ENCODE assay signal across 14 mouse cellular contexts in genomic region chr5:129113741-129114476, GRCm38 (mm10). TPM values are rescaled to one million over a fixed set of nuclear protein-coding genes. Genes with fewer than 3 reads are reported as not detected.
DNase-seq lines count a peak whose midpoint lies in the region; ATAC-seq and TF ChIP-seq lines count a peak whose summit lies in the region.
"Had no signal": no experiment of that assay in that cellular context is flagged by ENCODE, and none has a peak within 500 bp of the region (broad histone marks: within the 10 kb centered on the region; RNA-seq: fewer than 3 reads in every experiment).

No protein-coding gene starts in this region.

- no peak for TF ChIP-seq CTCF in cortical plate, adult 2 months (IDR thresholded peaks at IDR 0.05; ENCODE audit: extremely low read depth, insufficient read depth, low read length)
- no peak for TF ChIP-seq CTCF in layer of hippocampus, adult 2 months (conservative IDR thresholded peaks at IDR 0.05)

- no peaks in the 10 kb centered on the region for H3K27me3 ChIP-seq in hindbrain, embryonic 14.5 days (ENCODE audit: control insufficient read depth, insufficient read depth, low read length)
- H3K27me3 ChIP-seq: midbrain, embryonic 12.5 days; neural tube, embryonic 13.5 days had no signal

- no peak overlapping the region for H3K4me2 ChIP-seq in hindbrain, embryonic 14.5 days (replicated peaks)
- H3K4me2 ChIP-seq: midbrain, embryonic 12.5 days; neural tube, embryonic 13.5 days had no signal

- H3K27ac ChIP-seq in cortical plate, adult 2 months (ENCODE audit: insufficient read depth, low read length): 0 out of 2 replicates have a peak overlapping the region, but pooled peaks have one; percentile 9
- peak overlapping the region; percentile 18; the same call in 1 of the 2 replicates for H3K27ac ChIP-seq in layer of hippocampus, adult 2 months
- no peak overlapping the region for H3K27ac ChIP-seq in hindbrain, embryonic 14.5 days
- H3K27ac ChIP-seq: midbrain, embryonic 12.5 days; neural tube, embryonic 13.5 days had no signal

- no peaks in the 10 kb centered on the region for H3K9me3 ChIP-seq in hindbrain, embryonic 14.5 days (ENCODE audit: control insufficient read depth, low read length)
- H3K9me3 ChIP-seq: midbrain, embryonic 12.5 days; neural tube, embryonic 13.5 days had no signal

- TF ChIP-seq POLR2A in cortical plate, adult 2 months (IDR thresholded peaks at IDR 0.05; ENCODE audit: extremely low read depth, insufficient read depth, low read length): no peak

- intact Hi-C loops in left cerebral cortex, postnatal 4 days (cut with DNase I): no loop called here

- H3K36me3 ChIP-seq in hindbrain, embryonic 14.5 days (replicated peaks; ENCODE audit: control insufficient read depth, insufficient read depth): no peaks in the 10 kb centered on the region
- H3K36me3 ChIP-seq: midbrain, embryonic 12.5 days; neural tube, embryonic 13.5 days had no signal

- peaks cover 2% of the 10 kb centered on the region for H3K4me1 ChIP-seq in cortical plate, adult 2 months (ENCODE audit: control insufficient read depth, insufficient read depth, low read length)
- H3K4me1 ChIP-seq in hindbrain, embryonic 14.5 days (replicated peaks; ENCODE audit: control insufficient read depth, insufficient read depth, low read length): 0 out of 2 replicates have a peak, but pooled peaks cover 4% of the 10 kb centered on the region

- WGBS in hindbrain, embryonic 14.5 days: 65% methylated on average over 13 of the region's 13 CpGs

- H3K9ac ChIP-seq in hindbrain, embryonic 14.5 days: no peak overlapping the region
- H3K9ac ChIP-seq: midbrain, embryonic 12.5 days; neural tube, embryonic 13.5 days had no signal

- H3K4me3 ChIP-seq in cortical plate, adult 2 months (ENCODE audit: insufficient read depth, low read length): no peak overlapping the region
- peak overlapping the region; percentile 20; the same call in 1 of the 2 replicates for H3K4me3 ChIP-seq in layer of hippocampus, adult 2 months
- H3K4me3 ChIP-seq in hindbrain, embryonic 14.5 days (replicated peaks; ENCODE audit: low read length): no peak overlapping the region
- H3K4me3 ChIP-seq: erythroblast, embryonic 14.5 days; midbrain, embryonic 12.5 days; neural tube, embryonic 13.5 days had no signal

- ATAC-seq in hindbrain, embryonic 14.5 days (ENCODE audit: low FRiP score): no peak

- DNase-seq in left cerebral cortex, adult 11 months (ENCODE audit: low spot score): peak; percentile 80
- DNase-seq in left cerebral cortex, postnatal 4 days: no peak
- DNase-seq in layer of hippocampus, adult 2 months (ENCODE audit: low spot score in 2 of 2): peak; percentile 33 to 70
- DNase-seq in right cerebral cortex, postnatal 25 days: peak; percentile 68
- DNase-seq in spleen, adult 12 weeks (ENCODE audit: low spot score): no peak
- no peak for DNase-seq in hindbrain, embryonic 14.5 days (ENCODE audit: low spot score)
- DNase-seq in adrenal gland, postnatal 36 days: no peak
- DNase-seq: adrenal gland, postnatal 10 days; cerebellum, adult 9-10 months; thymus, postnatal 36 days had no signal

RNA-seq across cellular contexts. Expression of gene Adgrd1, which starts 17.4 kb away (rescaled TPM):
- under 1 TPM; 0.28 to 0.38 TPM for total RNA-seq in left cerebral cortex, postnatal 4 days (2021)
- polyA plus RNA-seq in cortical plate, adult 2 months (2012; rRNA removed): 3.1 and 3.5 TPM in 2 replicates
- under 1 TPM; 0.33 to 0.39 TPM for total RNA-seq in layer of hippocampus, adult 2 months (2021)
- polyA plus RNA-seq in hindbrain, embryonic 14.5 days (2014; fragmentation: Nextera tagmentation; extraction: Ambion mirVana): 0.12 and 0.18 TPM in 2 replicates
- total RNA-seq in adrenal gland, postnatal 36 days (2021): 1 to 10 TPM; 5.1 to 7.2 TPM
- polyA plus RNA-seq: erythroblast, embryonic 14.5 days had no signal

Comparison
In these comparisons a context has a peak if more than half of its experiments do, and no peak if none do; other contexts are left out.
1. DNase-seq: peak in left cerebral cortex, adult 11 months (single experiment), layer of hippocampus, adult 2 months (2 of 2) and right cerebral cortex, postnatal 25 days (single experiment); none in left cerebral cortex, postnatal 4 days (single experiment), spleen, adult 12 weeks (single experiment), hindbrain, embryonic 14.5 days (single experiment) and adrenal gland, postnatal 36 days (0 of 2).
2. RNA of gene Adgrd1, which starts 17.4 kb away (total RNA-seq): 5.1 to 7.2 TPM in adrenal gland, postnatal 36 days; 0.33 to 0.39 TPM in layer of hippocampus, adult 2 months and 0.28 to 0.38 TPM in left cerebral cortex, postnatal 4 days; every median in the first group is over 4 times any median in the second.